Mouse (Mus musculus) myocyte (in vitro differentiated cells): ENCODE results near the gene Gbp5.

ENCODE experiments used
- CEBPB ChIP-seq: IDR thresholded peaks from 2 replicates; pipeline ENCODE4 v1.6.1; 2011; ENCODE audit warnings: mild to moderate bottlenecking, moderate library complexity; ENCODE audit not compliant: poor library complexity, insufficient read depth, severe bottlenecking
- E2F4 ChIP-seq: IDR thresholded peaks from one replicate; pipeline ENCODE4 v1.6.1; 2011; ENCODE audit warnings: mild to moderate bottlenecking, control low read depth, moderate library complexity; ENCODE audit not compliant: insufficient read depth
- MAX ChIP-seq: IDR thresholded peaks from one replicate; pipeline ENCODE4 v1.6.1; 2011; ENCODE audit warnings: low read depth, mild to moderate bottlenecking, control low read depth
- MYOD1 ChIP-seq, 3 experiments: IDR thresholded peaks; one replicate each; pipeline ENCODE4 v1.6.1; 2011; ENCODE audit warnings: control low read depth in 2 of 3, low read depth in 2 of 3, mild to moderate bottlenecking in 2 of 3, moderate library complexity in 1 of 3; ENCODE audit not compliant: insufficient read length in 2 of 3, control insufficient read depth in 1 of 3
- MYOG ChIP-seq, 3 experiments: IDR thresholded peaks; one replicate each; pipeline ENCODE4 v1.6.1; 2011; ENCODE audit warnings: control low read depth in 2 of 3, low read depth in 2 of 3, mild to moderate bottlenecking in 2 of 3; ENCODE audit not compliant: insufficient read length in 2 of 3, control insufficient read depth in 1 of 3, insufficient read depth in 1 of 3
- POLR2A ChIP-seq: IDR thresholded peaks from one replicate; pipeline ENCODE4 v1.6.1; 2011; ENCODE audit warnings: low read depth, mild to moderate bottlenecking, control low read depth, moderate library complexity; ENCODE audit not compliant: insufficient read length
- POLR2AphosphoS2 ChIP-seq: IDR thresholded peaks from one replicate; pipeline ENCODE4 v1.6.1; 2011; ENCODE audit warnings: low read depth, control low read depth; ENCODE audit not compliant: insufficient read length
- SRF ChIP-seq: IDR thresholded peaks from one replicate; pipeline ENCODE4 v1.6.1; 2011; ENCODE audit warnings: low read depth; ENCODE audit not compliant: control insufficient read depth, insufficient read length
- TCF12 ChIP-seq: IDR thresholded peaks from one replicate; pipeline ENCODE4 v1.6.1; 2011; ENCODE audit warnings: mild to moderate bottlenecking, control low read depth; ENCODE audit not compliant: poor library complexity, insufficient read depth, severe bottlenecking
- TCF3 ChIP-seq: IDR thresholded peaks from one replicate; pipeline ENCODE4 v1.6.1; 2011; ENCODE audit warnings: low read depth, control low read depth; ENCODE audit not compliant: insufficient read length
- USF1 ChIP-seq: IDR thresholded peaks from one replicate; pipeline ENCODE4 v1.6.1; 2011; ENCODE audit warnings: low read depth, mild to moderate bottlenecking, control low read depth, moderate library complexity

- TF ChIP-seq TCF12: no peak
- TF ChIP-seq POLR2A: no peak
- no peak for TF ChIP-seq MYOG (IDR thresholded peaks at IDR 0.05; ENCODE audit: control insufficient read depth in 1 of 3, insufficient read depth in 1 of 3, insufficient read length in 2 of 3, low read depth in 2 of 3)
- TF ChIP-seq E2F4: no peak
- TF ChIP-seq POLR2AphosphoS2: no peak
- TF ChIP-seq USF1: no peak
- TF ChIP-seq MYOD1 (IDR thresholded peaks at IDR 0.05; ENCODE audit: control insufficient read depth in 1 of 3, insufficient read length in 2 of 3, low read depth in 2 of 3): no peak
- TF ChIP-seq MAX: no peak
- no peak for TF ChIP-seq CEBPB
- no peak for TF ChIP-seq TCF3
- TF ChIP-seq SRF: no peak
Measured at GRCm38 (mm10) chr3:142535667-142536066, 41.9 kb downstream of the Gbp5 start.
